Comparison of ENCODE assay signal across 16 mouse cellular contexts in the genomic region with DNA sequence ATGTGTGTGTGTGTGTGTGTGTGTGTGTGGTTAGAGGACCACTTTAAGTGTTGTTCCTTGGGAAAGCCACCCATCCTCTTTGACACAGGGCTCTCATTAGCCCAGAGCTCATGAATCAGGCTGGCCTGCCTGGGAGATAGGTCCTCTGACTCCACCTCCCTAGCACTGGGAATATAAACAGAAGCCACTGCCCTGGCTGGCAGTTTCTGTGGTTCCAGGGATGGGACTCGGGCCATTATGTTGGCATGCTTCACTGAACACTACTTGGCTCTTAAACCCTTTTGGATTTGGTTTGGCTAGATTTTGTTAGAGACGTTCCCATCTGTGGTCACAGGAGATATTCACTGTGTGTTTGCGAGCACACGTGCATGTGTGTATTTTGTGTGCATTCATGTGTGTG.
DNase-seq lines count a peak whose midpoint lies in the region; ATAC-seq lines count a peak whose summit lies in the region.
"Had no signal": no experiment of that assay in that cellular context is flagged by ENCODE, and none has a peak within 500 bp of the region (broad histone marks: within the 10 kb centered on the region; RNA-seq: fewer than 3 reads in every experiment).

No protein-coding gene starts in this region.

- no peaks in the 10 kb centered on the region for H3K27me3 ChIP-seq in forebrain, embryonic 14.5 days (replicated peaks; ENCODE audit: control insufficient read depth, insufficient read depth, low read length)
- H3K27me3 ChIP-seq in forebrain, embryonic 16.5 days (replicated peaks; ENCODE audit: control insufficient read depth, insufficient read depth, low read length): no peaks in the 10 kb centered on the region
- no peaks in the 10 kb centered on the region for H3K27me3 ChIP-seq in midbrain, embryonic 14.5 days (ENCODE audit: control insufficient read depth, insufficient read depth, low read length)
- no peaks in the 10 kb centered on the region for H3K27me3 ChIP-seq in midbrain, embryonic 16.5 days (ENCODE audit: control insufficient read depth, insufficient read depth, low read depth, low read length)
- H3K27me3 ChIP-seq in limb, embryonic 10.5 days (ENCODE audit: low read depth, poor library complexity, severe bottlenecking): no peaks in the 10 kb centered on the region
- H3K27me3 ChIP-seq: forebrain, embryonic 15.5 days; intestine, embryonic 15.5 days; kidney, embryonic 15.5 days; limb, embryonic 15.5 days had no signal

- H3K4me1 ChIP-seq in forebrain, embryonic 14.5 days (ENCODE audit: control insufficient read depth, insufficient read depth, low read length): no peaks in the 10 kb centered on the region
- peaks cover 6% of the 10 kb centered on the region; the same call in 1 of the 2 replicates for H3K4me1 ChIP-seq in forebrain, embryonic 16.5 days (replicated peaks; ENCODE audit: control insufficient read depth, insufficient read depth, low read length)
- H3K4me1 ChIP-seq in midbrain, embryonic 14.5 days (ENCODE audit: control insufficient read depth, insufficient read depth, low read length): no peaks in the 10 kb centered on the region
- H3K4me1 ChIP-seq in midbrain, embryonic 16.5 days (ENCODE audit: control insufficient read depth, insufficient read depth, low read length): no peaks in the 10 kb centered on the region
- H3K4me1 ChIP-seq in limb, embryonic 10.5 days: 0 out of 2 replicates have a peak, but pooled peaks cover 2% of the 10 kb centered on the region
- H3K4me1 ChIP-seq: forebrain, embryonic 15.5 days; heart, embryonic 10.5 days; intestine, embryonic 15.5 days; limb, embryonic 15.5 days had no signal

- no peak overlapping the region for H3K9ac ChIP-seq in forebrain, embryonic 14.5 days (ENCODE audit: low read length)
- H3K9ac ChIP-seq in forebrain, embryonic 16.5 days (replicated peaks; ENCODE audit: low read depth, low read length): no peak overlapping the region
- H3K9ac ChIP-seq in midbrain, embryonic 14.5 days (replicated peaks; ENCODE audit: low read length): no peak overlapping the region
- no peak overlapping the region for H3K9ac ChIP-seq in midbrain, embryonic 16.5 days (ENCODE audit: low read depth, low read length)
- H3K9ac ChIP-seq: forebrain, embryonic 15.5 days; intestine, embryonic 15.5 days; kidney, embryonic 15.5 days; limb, embryonic 15.5 days had no signal

- no peak overlapping the region for H3K27ac ChIP-seq in forebrain, embryonic 14.5 days (ENCODE audit: low read depth, low read length)
- H3K27ac ChIP-seq in forebrain, embryonic 16.5 days (ENCODE audit: low read length): no peak overlapping the region
- no peak overlapping the region for H3K27ac ChIP-seq in midbrain, embryonic 14.5 days (replicated peaks; ENCODE audit: low read depth, low read length)
- no peak overlapping the region for H3K27ac ChIP-seq in midbrain, embryonic 16.5 days (ENCODE audit: low read length)
- H3K27ac ChIP-seq in limb, embryonic 10.5 days: no peak overlapping the region
- H3K27ac ChIP-seq: forebrain, embryonic 15.5 days; heart, embryonic 10.5 days; intestine, embryonic 15.5 days; kidney, embryonic 15.5 days; limb, embryonic 15.5 days had no signal

- peak; percentile 37 for DNase-seq in forebrain, embryonic 14.5 days (ENCODE audit: low spot score)
- DNase-seq in midbrain, embryonic 14.5 days: peak; percentile 9
- DNase-seq in cerebellum, adult 18-20 months: peak; percentile 29 to 32
- peak; percentile 54 to 68 for DNase-seq in cerebellum, postnatal 25 days
- no peak for DNase-seq in adrenal gland, adult 2 months
- DNase-seq in limb, embryonic 10.5 days (ENCODE audit: low spot score): no peak
- DNase-seq: kidney, postnatal 4 days; lung, adult 18-20 months; lung, postnatal 14 days had no signal

- ATAC-seq in forebrain, embryonic 14.5 days: no peak
- ATAC-seq in forebrain, embryonic 16.5 days: no peak
- ATAC-seq in midbrain, embryonic 14.5 days (ENCODE audit: low FRiP score, low TSS enrichment): no peak
- ATAC-seq in midbrain, embryonic 16.5 days: no peak
- ATAC-seq: forebrain, embryonic 15.5 days; intestine, embryonic 15.5 days had no signal

- no peak overlapping the region for H3K4me3 ChIP-seq in forebrain, embryonic 14.5 days (ENCODE audit: low read depth, low read length)
- H3K4me3 ChIP-seq in forebrain, embryonic 16.5 days (replicated peaks; ENCODE audit: low read length): no peak overlapping the region
- no peak overlapping the region for H3K4me3 ChIP-seq in midbrain, embryonic 14.5 days (replicated peaks; ENCODE audit: low read depth, low read length)
- H3K4me3 ChIP-seq in midbrain, embryonic 16.5 days (ENCODE audit: low read depth, low read length): no peak overlapping the region
- no peak overlapping the region for H3K4me3 ChIP-seq in limb, embryonic 10.5 days
- H3K4me3 ChIP-seq: forebrain, embryonic 15.5 days; heart, embryonic 10.5 days; intestine, embryonic 15.5 days; kidney, embryonic 15.5 days; limb, embryonic 15.5 days had no signal

- no peak overlapping the region for H3K4me2 ChIP-seq in forebrain, embryonic 14.5 days (ENCODE audit: low read length)
- no peak overlapping the region for H3K4me2 ChIP-seq in forebrain, embryonic 16.5 days (ENCODE audit: low read length)
- no peak overlapping the region for H3K4me2 ChIP-seq in midbrain, embryonic 14.5 days (ENCODE audit: low read length)
- no peak overlapping the region for H3K4me2 ChIP-seq in midbrain, embryonic 16.5 days (ENCODE audit: low read length)
- H3K4me2 ChIP-seq: forebrain, embryonic 15.5 days; intestine, embryonic 15.5 days; kidney, embryonic 15.5 days; limb, embryonic 15.5 days had no signal

- H3K9me3 ChIP-seq in forebrain, embryonic 14.5 days (replicated peaks; ENCODE audit: control insufficient read depth, low read length): no peaks in the 10 kb centered on the region
- H3K9me3 ChIP-seq in forebrain, embryonic 16.5 days (ENCODE audit: control insufficient read depth, low read length): no peaks in the 10 kb centered on the region
- H3K9me3 ChIP-seq in midbrain, embryonic 14.5 days (ENCODE audit: control insufficient read depth, low read length): no peaks in the 10 kb centered on the region
- no peaks in the 10 kb centered on the region for H3K9me3 ChIP-seq in midbrain, embryonic 16.5 days (replicated peaks; ENCODE audit: control insufficient read depth, low read length, poor library complexity, severe bottlenecking)
- H3K9me3 ChIP-seq in limb, embryonic 10.5 days (replicated peaks): peaks cover 6% of the 10 kb centered on the region
- H3K9me3 ChIP-seq: forebrain, embryonic 15.5 days; intestine, embryonic 15.5 days; limb, embryonic 15.5 days had no signal

- H3K36me3 ChIP-seq in forebrain, embryonic 14.5 days (ENCODE audit: control insufficient read depth, insufficient read depth, low read length): no peaks in the 10 kb centered on the region
- H3K36me3 ChIP-seq in forebrain, embryonic 16.5 days (ENCODE audit: control insufficient read depth, insufficient read depth): no peaks in the 10 kb centered on the region
- no peaks in the 10 kb centered on the region for H3K36me3 ChIP-seq in midbrain, embryonic 14.5 days (ENCODE audit: control insufficient read depth, insufficient read depth, low read length)
- H3K36me3 ChIP-seq in midbrain, embryonic 16.5 days (ENCODE audit: control insufficient read depth, insufficient read depth, low read length): no peaks in the 10 kb centered on the region
- H3K36me3 ChIP-seq in limb, embryonic 10.5 days: no peaks in the 10 kb centered on the region
- H3K36me3 ChIP-seq: forebrain, embryonic 15.5 days; heart, embryonic 10.5 days; intestine, embryonic 15.5 days; kidney, embryonic 15.5 days; limb, embryonic 15.5 days had no signal

- 76% methylated on average over 4 of the region's 4 CpGs for WGBS in forebrain, embryonic 14.5 days
- WGBS in forebrain, embryonic 16.5 days: 56% methylated on average over 4 of the region's 4 CpGs
- 70% methylated on average over 4 of the region's 4 CpGs for WGBS in midbrain, embryonic 14.5 days
- WGBS in midbrain, embryonic 16.5 days: 78% methylated on average over 4 of the region's 4 CpGs
- WGBS in limb, embryonic 10.5 days: 84% methylated on average over 4 of the region's 4 CpGs

Comparison
In these comparisons a context has a peak if more than half of its experiments do, and no peak if none do; other contexts are left out.
1. DNase-seq: peak in forebrain, embryonic 14.5 days (single experiment), midbrain, embryonic 14.5 days (single experiment), cerebellum, adult 18-20 months (2 of 2) and cerebellum, postnatal 25 days (2 of 2); none in adrenal gland, adult 2 months (single experiment) and limb, embryonic 10.5 days (single experiment).